Mouse (Mus musculus): ENCODE results near the gene Mtss1l. TPM values are rescaled to one million over a fixed set of nuclear protein-coding genes. Genes with fewer than 3 reads are reported as not detected.
"Not testable (repeated sequence)": the region's sequence is repeated elsewhere in the genome, so short reads cannot be mapped to it uniquely, and the experiment has no call there.

Mtss1l gene
- total RNA-seq, 2 experiments from 2014 or later: 206 to 252 TPM

DNA sequence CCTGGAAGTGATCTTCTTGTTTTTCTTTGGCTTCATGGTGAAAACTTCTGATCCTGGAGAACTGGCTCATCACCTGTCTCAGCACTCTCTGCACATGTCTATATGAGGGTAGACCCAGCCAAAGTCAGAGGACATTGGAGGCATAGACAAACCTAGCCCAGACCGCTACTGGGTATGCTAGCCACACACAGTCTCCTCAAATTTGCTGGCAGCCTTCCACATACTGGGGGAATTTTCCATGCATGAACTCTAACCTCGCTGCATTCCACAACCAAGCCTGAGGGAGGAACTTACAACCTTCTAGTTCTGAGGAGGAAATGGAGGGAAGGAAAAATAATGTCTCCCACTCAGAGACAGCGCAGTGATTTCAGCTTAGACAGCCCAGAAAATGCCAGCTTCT lies 52.8 kb downstream of the Mtss1l start:
- DNase-seq (ENCODE audit: extremely low spot score in 1 of 2, low spot score in 1 of 2): no peak

DNA sequence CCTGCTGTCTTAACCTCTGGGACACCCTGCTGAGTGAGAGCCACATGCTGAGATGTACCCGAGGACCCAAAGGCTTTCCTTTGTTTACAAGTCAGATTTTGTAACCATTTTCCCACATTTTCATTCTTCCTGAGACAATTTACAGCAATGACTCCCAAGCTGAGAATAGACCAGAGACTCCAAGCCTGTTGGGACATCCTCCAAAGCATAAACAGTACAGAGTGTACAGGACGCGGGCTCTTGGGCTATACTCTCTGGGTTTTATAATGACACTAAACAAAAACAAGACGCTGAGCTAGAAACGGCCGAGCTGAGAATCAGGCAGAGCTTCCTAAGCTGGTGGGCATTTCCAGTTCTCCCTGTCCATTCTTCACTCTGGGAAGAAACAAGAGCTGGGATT lies 53.4 kb downstream of the Mtss1l start:
- no peak for DNase-seq (ENCODE audit: extremely low spot score in 1 of 2, low spot score in 1 of 2)

DNA sequence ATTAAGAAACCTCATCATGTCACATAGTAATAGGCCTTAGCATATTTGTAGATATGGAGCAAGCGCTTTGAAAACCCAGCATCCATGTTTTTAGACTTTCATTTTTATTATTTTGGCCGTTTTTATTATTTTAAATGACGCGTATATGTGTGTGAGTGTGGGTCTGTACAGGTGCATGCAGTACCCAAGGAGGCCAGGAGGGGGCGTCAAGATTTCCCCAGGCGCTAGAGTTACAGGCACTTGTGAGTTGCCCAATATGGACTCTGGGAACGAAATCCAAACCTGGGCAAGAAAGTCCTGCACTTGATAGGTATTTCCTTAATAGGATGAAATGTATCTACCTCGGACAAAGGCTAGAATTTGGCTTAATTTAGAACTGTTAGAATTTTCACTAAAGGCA lies 54.0 kb downstream of the Mtss1l start:
- DNase-seq (ENCODE audit: extremely low spot score in 1 of 2, low spot score in 1 of 2): no peak

DNA sequence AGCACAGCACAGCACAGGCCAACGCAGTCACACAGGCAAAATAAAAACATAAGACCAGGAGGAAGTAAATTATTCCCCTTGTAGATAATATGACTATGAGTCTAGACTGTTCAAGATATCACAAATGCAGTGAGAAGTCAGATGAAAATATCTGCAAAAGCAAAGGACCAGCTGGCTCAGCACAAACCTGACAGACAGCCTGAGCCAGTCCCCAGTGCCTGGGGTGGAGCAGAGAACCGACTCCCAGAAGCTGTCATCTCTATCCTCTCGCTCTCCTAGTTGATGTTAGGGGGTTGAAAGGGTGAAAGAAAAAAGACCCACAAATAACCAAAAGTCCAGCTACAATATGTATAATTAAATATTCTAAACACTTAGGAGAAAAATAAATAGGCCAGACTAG lies 54.4 kb downstream of the Mtss1l start:
- DNase-seq (ENCODE audit: extremely low spot score in 1 of 2, low spot score in 1 of 2): no peak

DNA sequence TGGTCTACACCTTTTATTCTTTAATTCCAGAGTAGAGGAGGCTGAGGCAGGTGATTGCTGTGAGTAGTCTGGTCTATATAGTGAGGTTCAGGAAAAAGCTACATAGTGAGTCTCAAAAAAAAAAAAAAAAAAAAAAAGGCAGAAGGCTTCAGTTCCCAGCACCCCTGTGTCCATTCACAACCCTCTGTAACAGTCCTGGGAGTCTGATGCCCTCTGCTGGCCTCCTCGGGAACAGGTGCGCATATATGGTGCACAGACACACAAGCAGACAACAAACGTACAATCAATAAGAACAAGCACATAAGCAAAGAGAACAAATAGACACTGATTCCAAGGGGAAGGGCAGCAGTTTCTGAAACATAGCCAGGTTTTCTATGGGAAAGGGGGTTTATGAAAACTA lies 55.1 kb downstream of the Mtss1l start:
- DNase-seq (ENCODE audit: extremely low spot score in 1 of 2, low spot score in 1 of 2): no peak

DNA sequence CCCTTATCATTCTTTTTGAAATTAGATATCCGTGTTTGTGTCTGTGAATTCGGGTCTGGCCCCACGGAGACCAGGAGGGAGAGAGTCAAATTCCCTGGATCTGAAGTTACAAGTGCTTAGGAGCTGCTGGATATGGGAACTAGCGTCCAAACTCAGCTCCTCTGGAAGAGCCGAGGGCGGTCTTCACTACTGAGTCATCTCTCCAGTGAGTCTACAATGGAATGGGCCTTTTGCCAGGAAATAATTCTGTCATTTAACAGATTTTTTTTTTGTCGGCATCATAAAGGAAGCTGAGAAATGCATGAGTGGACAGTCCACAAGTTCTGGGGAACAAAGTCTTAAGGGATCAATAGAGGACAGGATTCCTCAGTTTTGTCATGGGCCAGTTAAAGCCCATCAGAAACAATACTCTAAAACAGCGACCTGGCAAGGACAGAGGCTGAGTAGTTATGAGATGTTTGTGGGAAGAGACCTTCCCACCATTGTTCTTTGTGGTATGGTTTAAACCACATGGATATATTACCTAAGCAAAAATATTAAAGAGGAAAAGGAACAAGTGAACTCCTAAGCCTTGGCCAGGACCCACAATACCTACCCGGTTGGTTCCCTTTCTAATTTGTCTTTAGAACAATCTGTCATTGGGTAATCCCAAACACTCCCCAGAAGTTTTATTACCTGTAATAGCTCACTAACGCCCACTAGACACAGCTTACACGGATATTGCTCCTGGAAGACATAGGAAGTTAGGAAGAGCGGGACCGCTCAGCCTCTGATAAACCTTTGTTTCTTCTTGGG lies 58.8 kb downstream of the Mtss1l start:
- DNase-seq (ENCODE audit: extremely low spot score in 1 of 2, low spot score in 1 of 2): no peak

DNA sequence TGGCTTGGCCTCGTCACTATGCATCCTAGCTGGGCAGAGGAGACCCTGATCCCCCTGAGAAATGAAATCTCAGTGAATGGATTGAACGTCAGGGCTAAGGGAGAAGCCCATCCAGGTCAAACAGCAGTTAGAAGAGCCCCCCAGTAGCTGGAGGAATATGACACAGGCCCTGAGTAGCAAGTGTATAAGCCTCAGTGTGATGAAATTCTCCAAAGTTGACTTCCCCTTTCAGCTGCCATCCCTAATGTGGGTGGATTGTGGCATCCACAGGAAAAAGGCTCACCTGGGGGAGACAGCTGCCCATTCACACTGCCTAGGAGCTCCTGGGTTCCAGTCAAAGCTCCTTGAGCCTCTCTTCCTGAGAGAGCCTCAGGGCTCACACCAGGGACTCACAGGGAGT lies 64.1 kb downstream of the Mtss1l start:
- DNase-seq (ENCODE audit: extremely low spot score in 1 of 2, low spot score in 1 of 2): no peak

DNA sequence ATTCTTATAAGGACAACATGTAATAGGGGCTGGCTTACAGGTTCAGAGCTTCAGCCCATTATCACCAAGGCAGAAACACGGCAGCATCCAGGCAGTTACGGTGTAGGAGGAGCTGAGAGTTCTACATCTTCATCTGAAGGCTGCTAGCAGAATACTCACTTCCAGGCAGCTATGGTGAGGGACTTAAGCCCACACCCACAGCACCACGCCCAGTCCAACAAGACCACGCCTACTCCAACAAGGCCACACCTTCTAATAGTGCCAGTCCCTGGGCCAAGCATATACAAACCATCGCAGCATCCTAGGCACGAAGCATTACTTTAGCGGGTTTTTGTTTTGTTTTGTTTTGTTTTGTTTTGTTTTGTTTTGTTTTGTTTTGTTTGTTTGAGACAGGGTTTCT lies 65.2 kb downstream of the Mtss1l start:
- not testable (repeated sequence) for DNase-seq (ENCODE audit: extremely low spot score in 1 of 2, low spot score in 1 of 2)

DNA sequence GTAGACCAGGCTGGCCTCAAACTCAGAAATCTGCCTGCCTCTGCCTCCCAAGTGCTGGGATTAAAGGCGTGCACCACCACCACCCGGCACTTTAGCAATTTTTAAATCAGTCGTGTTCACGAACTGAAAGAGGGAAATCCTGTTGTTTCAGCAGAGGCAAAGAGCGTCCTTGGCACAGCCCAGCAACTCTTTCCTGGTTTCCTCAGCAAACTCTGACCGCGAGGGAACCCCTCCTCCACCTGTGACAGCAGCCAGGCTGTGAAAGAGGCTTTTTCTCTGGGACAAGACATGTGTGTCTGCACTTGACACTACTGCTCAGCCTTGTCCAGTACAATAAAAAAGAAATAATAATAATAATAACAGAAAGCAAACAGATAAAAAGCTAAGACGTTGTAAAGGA lies 65.7 kb downstream of the Mtss1l start:
- no peak for DNase-seq (ENCODE audit: extremely low spot score in 1 of 2, low spot score in 1 of 2)

DNA sequence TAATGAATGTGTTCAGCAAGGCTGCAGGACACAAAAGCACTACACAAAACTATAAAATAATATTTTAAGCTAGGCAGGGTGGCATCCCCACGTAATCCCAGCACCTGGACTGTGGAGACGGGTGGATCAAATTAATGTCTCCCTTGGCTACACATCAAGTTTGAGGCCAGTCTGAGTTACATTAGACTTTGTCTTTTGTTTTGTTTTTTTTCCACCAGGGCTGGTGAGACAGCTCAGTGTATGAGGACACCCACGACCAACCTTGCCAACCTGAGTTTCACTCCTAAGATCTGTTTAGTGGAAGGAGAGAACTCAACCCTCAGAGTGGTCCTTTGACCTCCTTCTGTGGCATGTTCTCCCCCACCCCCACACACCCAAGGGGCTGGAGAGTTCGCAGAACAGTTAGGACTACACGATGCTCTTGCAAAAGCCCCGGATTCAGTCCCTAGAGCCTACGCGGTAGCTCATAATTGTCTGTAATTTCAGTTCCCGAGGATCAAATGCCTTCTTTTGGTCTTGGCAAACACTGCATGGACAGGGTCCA lies 66.2 kb downstream of the Mtss1l start:
- DNase-seq (ENCODE audit: extremely low spot score in 1 of 2, low spot score in 1 of 2): no peak

DNA sequence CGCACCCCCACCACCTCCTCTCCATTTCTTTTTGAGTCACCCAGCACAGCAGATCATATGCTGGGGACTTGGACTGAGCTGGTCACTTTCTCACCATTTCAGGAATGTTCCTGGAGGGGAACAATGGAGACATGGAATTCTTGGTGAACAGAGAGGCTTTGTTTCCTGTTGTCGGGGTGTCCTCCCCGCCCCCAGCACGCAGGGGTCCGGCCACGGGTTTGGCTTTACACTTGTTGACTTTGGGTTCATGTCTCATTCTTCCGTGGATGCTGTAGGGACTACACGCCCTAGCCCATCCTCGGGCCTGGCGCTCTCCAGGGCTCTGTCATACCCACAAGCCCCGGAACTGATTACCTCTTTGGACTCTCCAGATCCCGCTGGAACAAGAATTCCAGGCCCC lies 67.7 kb downstream of the Mtss1l start:
- DNase-seq (ENCODE audit: extremely low spot score in 1 of 2, low spot score in 1 of 2): no peak

DNA sequence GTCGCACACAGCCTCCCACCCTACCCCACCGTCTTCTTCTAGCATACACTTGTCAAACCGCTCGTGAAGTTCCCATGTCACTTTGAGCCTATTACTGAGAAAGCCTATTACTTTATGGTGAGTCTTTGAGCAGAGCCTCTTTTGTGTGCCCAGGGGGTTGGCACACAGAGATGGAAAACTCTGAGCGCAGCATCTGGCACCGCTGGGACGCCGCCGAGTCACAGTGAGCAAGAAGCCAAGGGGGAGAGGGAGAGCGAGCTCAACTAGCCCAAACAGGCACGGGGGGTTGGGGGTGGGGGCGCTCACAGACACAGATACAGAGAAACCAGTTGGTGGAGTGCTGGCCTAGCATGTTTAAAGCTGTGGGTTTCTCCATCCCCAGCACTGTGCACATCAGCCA lies 68.3 kb downstream of the Mtss1l start:
- no peak for DNase-seq (ENCODE audit: extremely low spot score in 1 of 2, low spot score in 1 of 2)

DNA sequence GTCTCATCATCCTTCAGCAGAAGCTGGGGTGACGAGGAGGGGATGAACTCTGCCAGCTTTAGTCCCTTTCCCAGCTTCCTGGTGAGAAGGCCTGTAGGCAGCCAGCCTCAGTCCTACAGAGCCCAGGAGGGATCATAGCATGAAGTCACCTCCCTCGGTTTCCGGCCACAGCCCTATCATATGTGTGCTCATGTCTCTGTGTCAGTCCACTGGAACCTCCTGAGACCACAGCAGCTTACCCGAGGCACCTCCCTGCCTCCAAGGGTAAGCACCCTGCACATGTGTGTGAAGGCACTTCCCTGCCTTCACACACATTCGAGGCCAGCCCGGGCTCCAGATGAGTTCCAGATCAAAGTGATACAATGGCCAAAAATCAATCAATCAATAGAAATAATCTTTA lies 69.0 kb downstream of the Mtss1l start:
- DNase-seq (ENCODE audit: extremely low spot score in 1 of 2, low spot score in 1 of 2): no peak

Other genes starting within 250 kb of the Mtss1l start
- 10 to 100 TPM; 23.7 to 24.5 TPM for gene Vac14, start 102.9 kb upstream of the Mtss1l start, total RNA-seq (2021)
- 10 to 100 TPM; 77.1 to 79.3 TPM for gene Il34, start 84.4 kb downstream of the Mtss1l start, total RNA-seq (2021)
- gene Cog4, start 125.1 kb downstream of the Mtss1l start, total RNA-seq (2021): 10 to 100 TPM; 61.1 to 64.0 TPM
- gene Sf3b3, start 125.3 kb downstream of the Mtss1l start, total RNA-seq (2021): 10 to 100 TPM; 68.1 to 68.6 TPM
- gene Fuk, start 181.0 kb downstream of the Mtss1l start, total RNA-seq (2021): 10 to 100 TPM; 20.9 to 23.1 TPM
- gene St3gal2, start 198.4 kb downstream of the Mtss1l start, total RNA-seq (2021): 100 to 1,000 TPM in 1 of 2 experiments, 10 to 100 TPM in 1; 95.8 to 101 TPM

Data from layer of hippocampus, postnatal 25 days (tissue).